Mouse (Mus musculus): Measurements from ENCODE around the gene 4931440F15Rik.

The 4931440F15Rik gene

GRCm38 (mm10) chr11:29795106-29795505, 30.4 kb downstream of the 4931440F15Rik start:
- 40% methylated on average over 6 of the region's 6 CpGs for WGBS

DNA sequence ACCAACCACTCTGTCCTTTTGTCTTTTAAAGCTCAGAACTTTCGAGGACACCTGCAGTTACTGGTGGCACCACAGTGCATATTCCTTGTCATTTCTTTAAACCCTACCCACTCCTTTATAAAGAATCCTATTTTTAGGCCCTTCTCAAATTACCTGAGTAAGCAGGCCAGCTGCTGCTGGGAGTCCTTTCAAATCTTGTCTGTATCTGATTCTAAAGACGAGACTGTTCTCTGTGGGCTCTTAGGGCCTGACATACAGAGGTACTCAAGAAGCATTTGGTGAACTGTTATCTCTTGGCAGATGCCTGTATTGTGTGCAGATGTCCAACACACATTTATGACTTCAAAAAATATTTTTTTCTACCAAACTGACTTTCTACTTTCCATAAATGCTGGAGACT, 31.0 kb downstream of the 4931440F15Rik start:
- 22% methylated on average over 2 of the region's 2 CpGs for WGBS

DNA sequence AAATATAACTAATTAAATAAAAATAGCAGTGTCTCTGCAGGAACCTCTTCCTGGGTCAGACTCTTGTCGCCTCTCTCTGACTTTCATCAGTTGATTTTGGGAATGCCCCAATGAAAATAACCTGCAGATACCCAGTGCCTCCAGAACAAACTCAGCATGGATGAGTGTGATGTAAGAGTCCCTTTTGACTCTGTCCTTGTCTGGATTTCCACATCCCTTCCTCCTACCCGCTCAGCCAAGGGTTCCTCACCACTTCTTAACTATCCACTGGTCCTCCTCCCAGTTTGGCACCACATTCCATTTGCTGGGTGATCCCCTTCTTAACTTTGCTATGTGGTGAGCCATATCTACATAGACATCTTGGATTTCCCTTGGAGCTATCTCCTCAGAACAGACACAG, 34.7 kb downstream of the 4931440F15Rik start:
- 90% methylated on average over 2 of the region's 2 CpGs for WGBS

DNA sequence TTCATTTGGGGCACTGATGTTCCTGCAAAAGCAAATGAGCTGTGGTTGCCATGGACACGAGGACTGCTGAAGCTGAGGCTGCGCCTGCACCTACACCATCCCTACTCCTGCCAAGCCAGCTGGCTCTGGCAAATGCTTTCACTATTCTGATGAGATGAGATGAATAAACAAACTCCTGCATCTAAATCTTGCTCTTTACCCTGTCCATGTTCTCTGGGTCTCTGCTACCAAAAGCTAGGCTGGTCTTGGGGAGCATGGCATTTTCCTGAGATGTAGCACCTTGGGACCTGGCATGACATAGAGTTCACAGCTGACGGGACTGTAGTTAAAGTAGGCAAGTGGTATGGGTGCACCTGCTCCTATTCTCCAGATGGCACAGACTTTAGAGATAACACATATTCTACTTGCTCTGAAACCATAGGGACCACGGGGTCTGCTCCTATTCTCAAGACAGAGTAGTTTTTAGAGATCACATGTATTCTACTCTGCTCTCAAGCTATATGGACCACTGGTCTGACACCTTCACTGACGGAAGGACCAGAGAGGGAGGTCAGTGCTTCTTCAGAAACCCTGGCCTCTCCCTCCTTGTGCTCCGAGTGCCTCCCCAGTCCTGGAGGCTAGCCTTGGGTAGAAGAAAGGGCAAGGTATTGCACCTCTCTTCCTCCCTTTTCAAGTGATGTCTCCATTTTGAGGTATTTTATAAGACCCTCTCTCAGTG, 36.4 kb downstream of the 4931440F15Rik start:
- 42% methylated on average over 6 of the region's 6 CpGs for WGBS

- 17% methylated on average over 1 of the region's 1 CpGs for WGBS
These were observed 37.0 kb downstream of the 4931440F15Rik start for GRCm38 (mm10) chr11:29788499-29788898.

DNA sequence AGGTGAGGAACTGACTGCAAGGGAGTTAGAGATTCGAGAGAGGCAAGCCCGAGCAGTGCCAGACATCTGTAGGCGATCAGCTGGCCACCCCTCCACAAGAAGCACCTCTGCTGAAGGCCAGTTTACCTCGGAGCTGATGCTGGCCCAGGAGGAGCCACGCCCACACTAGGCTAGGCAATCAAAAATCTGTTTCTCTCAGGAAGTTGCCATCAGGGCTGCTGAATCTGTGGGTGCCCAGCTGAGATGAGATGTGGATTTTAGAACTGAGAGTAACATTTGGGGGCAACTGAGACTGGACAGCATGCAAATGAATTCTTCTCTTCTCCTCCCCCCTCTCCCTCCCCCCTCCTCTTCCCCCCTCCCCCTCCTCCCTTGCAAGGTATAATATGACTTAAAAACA, 38.0 kb downstream of the 4931440F15Rik start:
- 22% methylated on average over 5 of the region's 5 CpGs for WGBS

DNA sequence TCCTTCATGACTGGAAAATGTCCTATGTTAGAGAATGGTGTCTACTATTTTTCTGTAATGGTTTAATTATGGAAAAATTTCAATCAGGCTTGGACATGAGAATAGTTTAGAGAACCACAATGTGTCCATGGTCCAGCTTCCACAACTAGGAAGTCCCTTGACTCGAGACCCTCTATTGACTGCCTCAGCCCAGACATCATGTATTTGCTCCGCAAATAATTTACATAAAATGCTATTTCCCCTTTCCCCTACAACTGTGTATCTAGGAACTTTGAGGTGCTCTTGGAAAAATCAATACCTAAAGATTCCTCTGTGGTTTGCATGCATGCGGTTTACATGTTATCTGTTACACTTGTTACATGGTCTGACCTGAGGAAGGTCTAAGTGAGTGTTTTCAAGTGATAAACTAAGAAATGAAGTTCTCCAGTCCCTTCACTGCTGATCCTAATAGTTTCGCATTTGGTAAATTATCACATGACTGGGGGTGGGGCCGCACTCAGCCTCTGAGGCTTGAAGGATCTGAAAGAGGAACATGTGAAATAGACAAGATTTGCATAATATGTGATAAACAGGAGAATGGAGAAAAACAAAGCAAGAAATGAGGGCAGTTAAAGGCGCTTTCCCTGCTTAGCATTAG, 38.8 kb downstream of the 4931440F15Rik start:
- 82% methylated on average over 6 of the region's 6 CpGs for WGBS

GRCm38 (mm10) chr11:29779409-29780026, 46.0 kb downstream of the 4931440F15Rik start:
- 57% methylated on average over 2 of the region's 2 CpGs for WGBS

GRCm38 (mm10) chr11:29778936-29779335, 46.5 kb downstream of the 4931440F15Rik start:
- WGBS: 88% methylated on average over 3 of the region's 3 CpGs

DNA sequence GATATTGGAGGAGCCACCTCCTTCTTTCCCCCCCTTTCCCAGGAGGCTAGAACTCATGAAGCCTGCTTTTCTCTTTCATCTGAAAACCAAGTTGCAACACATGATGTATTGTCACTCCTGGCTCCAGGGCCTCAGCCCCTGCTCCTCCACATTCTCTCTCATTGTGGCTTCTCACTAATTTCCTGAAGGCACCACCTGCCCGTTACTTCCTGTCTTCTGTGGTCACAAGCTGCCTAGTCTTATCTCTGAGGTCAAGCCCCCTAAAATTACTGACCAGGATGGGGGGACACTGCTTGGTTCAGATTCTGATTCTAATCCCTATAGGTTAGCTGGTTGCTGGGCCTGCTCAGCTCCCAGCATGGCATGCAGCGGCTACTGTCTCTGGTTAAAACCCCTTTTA, 50.7 kb downstream of the 4931440F15Rik start:
- WGBS: 89% methylated on average over 2 of the region's 2 CpGs

DNA sequence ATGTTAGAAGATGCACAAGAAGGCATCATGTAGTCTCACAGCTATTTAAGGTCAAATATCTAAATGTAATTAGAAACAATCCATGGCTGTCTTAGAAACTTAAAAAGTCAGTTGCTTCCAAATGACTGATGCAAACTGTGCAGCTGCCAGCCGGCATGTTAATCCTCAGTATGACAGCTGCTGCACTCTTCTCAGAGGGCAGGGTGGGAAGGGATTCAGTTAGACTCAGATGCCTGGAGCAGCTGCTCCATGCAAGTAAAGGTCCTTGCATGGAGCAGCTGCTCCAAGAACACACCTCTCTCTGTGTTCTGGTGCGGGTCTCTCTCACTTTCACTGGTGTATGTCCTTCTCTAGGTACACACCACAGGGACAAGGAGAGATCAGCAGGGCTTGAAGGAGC, 51.2 kb downstream of the 4931440F15Rik start:
- 60% methylated on average over 2 of the region's 2 CpGs for WGBS

Data from cerebral cortex, adult 2 months (tissue).